Mouse (Mus musculus) testis, adult 2 months (tissue): ENCODE measurements around the gene Dpp3. TPM values are rescaled to one million over a fixed set of nuclear protein-coding genes. Genes with fewer than 3 reads are reported as not detected.
A peak's percentile ranks its signal among the peaks of the same experiment; 100 is the strongest.

Experiments used
- H3K27ac ChIP-seq: fragments of 200-500 bp; 2 replicates; pipeline ENCODE4 v1.5.1; 2012; ENCODE audit warnings: low read depth, low read length; ENCODE audit not compliant: control insufficient read depth, insufficient read depth
- H3K27me3 ChIP-seq: fragments of 200-500 bp; 2 replicates; pipeline ENCODE4 v1.6.1; 2012; ENCODE audit warnings: mild to moderate bottlenecking, low read length, moderate library complexity; ENCODE audit not compliant: control insufficient read depth, insufficient read depth
- H3K36me3 ChIP-seq: fragments of 200-500 bp; 2 replicates; pipeline ENCODE4 v1.6.1; 2012; ENCODE audit warnings: mild to moderate bottlenecking, low read length; ENCODE audit not compliant: control insufficient read depth, insufficient read depth
- H3K4me1 ChIP-seq: fragments of 200-500 bp; 2 replicates; pipeline ENCODE4 v1.6.1; 2012; ENCODE audit warnings: low read length; ENCODE audit not compliant: control insufficient read depth, insufficient read depth
- H3K4me3 ChIP-seq: fragments of 200-500 bp; 2 replicates; pipeline ENCODE4 v1.5.1; 2012; ENCODE audit warnings: low read depth, mild to moderate bottlenecking, low read length, moderate library complexity, mixed read lengths; ENCODE audit not compliant: control insufficient read depth
- CTCF ChIP-seq: fragments of 200-500 bp; IDR thresholded peaks from 2 replicates; pipeline ENCODE4 v1.5.1; 2012; ENCODE audit warnings: low read depth, mild to moderate bottlenecking, inconsistent platforms, low read length, moderate library complexity; ENCODE audit not compliant: control insufficient read depth, insufficient read depth, insufficient replicate concordance
- POLR2A ChIP-seq: fragments of 200-500 bp; IDR thresholded peaks from 2 replicates; pipeline ENCODE4 v1.6.1; 2012; ENCODE audit warnings: low read depth, mild to moderate bottlenecking, inconsistent platforms, low read length, moderate library complexity; ENCODE audit not compliant: control insufficient read depth
- polyA plus RNA-seq: library from polyadenylated mRNA; depleted of rRNA; stranded (reverse); fragments of >200 nt; gene quantifications from 2 replicates; pipeline ENCODE4 v1.2.3, GENCODE M21; 2012

Gene Dpp3
- polyA plus RNA-seq, 1 experiment: 81.8 TPM

GRCm38 (mm10) chr19:4909376-4909775 lies 18.7 kb downstream of the Dpp3 start:
- Histone ChIP-seq H3K27me3 (no peaks in the 10 kb centered on the region), H3K27ac (no peak overlapping the region; the same call in 1 of the 2 replicates), H3K4me1 (peaks cover 6% of the 10 kb centered on the region), H3K36me3 (peaks cover 1% of the 10 kb centered on the region; the same call in 1 of the 2 replicates), H3K4me3 (no peak overlapping the region)
- TF ChIP-seq POLR2A (no peak), CTCF (no peak)

GRCm38 (mm10) chr19:4908107-4908506 lies 20.0 kb downstream of the Dpp3 start:
- Histone ChIP-seq H3K27me3 (no peaks in the 10 kb centered on the region), H3K4me1 (peaks cover 6% of the 10 kb centered on the region), H3K4me3 (no peak overlapping the region), H3K36me3 (peaks cover 2% of the 10 kb centered on the region), H3K27ac (no peak overlapping the region)
- TF ChIP-seq CTCF (peak; percentile 40; the same call in 1 of the 2 replicates), POLR2A (no peak)

GRCm38 (mm10) chr19:4905979-4906794 lies 21.9 kb downstream of the Dpp3 start, which contains the start of gene Bbs1:
Bbs1 (minus strand) TSS chr19:4906628.
- Histone ChIP-seq H3K36me3 (peaks cover 6% of the 10 kb centered on the region), H3K27ac (peak within 1 kb of the TSS; percentile 84), H3K4me3 (peak within 1 kb of the TSS; percentile 99), H3K27me3 (no peaks in the 10 kb centered on the region), H3K4me1 (peaks cover 6% of the 10 kb centered on the region)
- TF ChIP-seq POLR2A (peak; percentile 80), CTCF (no peak)

- no peaks in the 10 kb centered on the region for H3K4me1 ChIP-seq
- H3K27ac ChIP-seq: no peak overlapping the region
- H3K27me3 ChIP-seq: no peaks in the 10 kb centered on the region
- H3K4me3 ChIP-seq: no peak overlapping the region
- H3K36me3 ChIP-seq: peaks cover 5% of the 10 kb centered on the region
- TF ChIP-seq CTCF (no peak), POLR2A (no peak)
These were observed 28.2 kb downstream of the Dpp3 start for GRCm38 (mm10) chr19:4899888-4900287.

GRCm38 (mm10) chr19:4898972-4899371 lies 29.1 kb downstream of the Dpp3 start:
- no peaks in the 10 kb centered on the region for H3K4me1 ChIP-seq
- H3K27me3 ChIP-seq: no peaks in the 10 kb centered on the region
- no peak overlapping the region for H3K4me3 ChIP-seq
- TF ChIP-seq POLR2A: no peak
- no peak for TF ChIP-seq CTCF
- H3K36me3 ChIP-seq: peaks cover 5% of the 10 kb centered on the region
- no peak overlapping the region for H3K27ac ChIP-seq

GRCm38 (mm10) chr19:4896780-4897520 lies 31.1 kb downstream of the Dpp3 start:
- H3K27ac ChIP-seq: no peak overlapping the region
- no peaks in the 10 kb centered on the region for H3K4me1 ChIP-seq
- H3K36me3 ChIP-seq: peaks cover 1% of the 10 kb centered on the region; the same call in 1 of the 2 replicates
- no peak overlapping the region for H3K4me3 ChIP-seq
- no peaks in the 10 kb centered on the region for H3K27me3 ChIP-seq
- no peak for TF ChIP-seq POLR2A
- no peak for TF ChIP-seq CTCF

GRCm38 (mm10) chr19:4891798-4892197 lies 36.3 kb downstream of the Dpp3 start:
- H3K27ac ChIP-seq: no peak overlapping the region
- H3K27me3 ChIP-seq: no peaks in the 10 kb centered on the region
- TF ChIP-seq CTCF (no peak), POLR2A (no peak)
- H3K4me1 ChIP-seq: peaks cover 2% of the 10 kb centered on the region; the same call in 1 of the 2 replicates
- H3K4me3 ChIP-seq: no peak overlapping the region
- peaks cover 3% of the 10 kb centered on the region for H3K36me3 ChIP-seq
